Mouse (Mus musculus) hindbrain, embryonic 14.5 days (tissue): ENCODE data around the gene Madcam1. TPM values are rescaled to one million over a fixed set of nuclear protein-coding genes. Genes with fewer than 3 reads are reported as not detected.

Source experiments
- ATAC-seq: fragments of 200-750 bp; cut with Nextera tagmentation; 2 replicates; pipeline ENCODE4 v1.8.0; 2017; ENCODE audit warnings: moderate number of reproducible peaks, mild to moderate bottlenecking, moderate TSS enrichment, moderate library complexity; ENCODE audit not compliant: low FRiP score
- DNase-seq: peaks from one replicate; pipeline ENCODE4 v3.0.0-alpha.2; 2015; ENCODE audit warnings: low spot score
- H3K27ac ChIP-seq: fragments of 300-500 bp; sonication (generic); 2 replicates; pipeline ENCODE4 v1.5.1; 2014; ENCODE audit warnings: mild to moderate bottlenecking, moderate library complexity
- H3K27me3 ChIP-seq: fragments of 300-500 bp; sonication (generic); 2 replicates; pipeline ENCODE4 v1.6.1; 2014; ENCODE audit warnings: mild to moderate bottlenecking, low read length, mixed read lengths; ENCODE audit not compliant: control insufficient read depth, insufficient read depth
- H3K36me3 ChIP-seq: fragments of 300-500 bp; sonication (generic); replicated peaks from 2 replicates; pipeline ENCODE4 v1.6.1; 2014; ENCODE audit not compliant: control insufficient read depth, insufficient read depth
- H3K4me1 ChIP-seq: fragments of 300-500 bp; sonication (generic); replicated peaks from 2 replicates; pipeline ENCODE4 v1.6.1; 2014; ENCODE audit warnings: antibody characterized with exemption, low read length, mixed read lengths; ENCODE audit not compliant: control insufficient read depth, insufficient read depth
- H3K4me2 ChIP-seq: fragments of 300-500 bp; sonication (generic); replicated peaks from 2 replicates; pipeline ENCODE4 v1.6.1; 2014; ENCODE audit warnings: mild to moderate bottlenecking, moderate library complexity
- H3K4me3 ChIP-seq: fragments of 300-500 bp; sonication (generic); replicated peaks from 2 replicates; pipeline ENCODE4 v1.5.1; 2014; ENCODE audit warnings: mild to moderate bottlenecking, low read length
- H3K9ac ChIP-seq: fragments of 300-500 bp; sonication (generic); 2 replicates; pipeline ENCODE4 v1.6.1; 2014
- H3K9me3 ChIP-seq: fragments of 300-500 bp; sonication (generic); 2 replicates; pipeline ENCODE4 v1.6.1; 2016; ENCODE audit warnings: low read length; ENCODE audit not compliant: control insufficient read depth
- WGBS: fragments of 180-500 bp; shearing (Covaris S2); extraction: QIAGEN DNeasy Blood & Tissue Kit; methylation state at CpG from one replicate; pipeline ENCODE4 v1.1.7; 2014; 5-methylcytosine and 5-hydroxymethylcytosine counted together
- polyA plus RNA-seq: library from polyadenylated mRNA; unstranded; fragments of >200 nt; fragmentation: Nextera tagmentation; extraction: Ambion mirVana; gene quantifications from 2 replicates; pipeline ENCODE4 v1.2.1, GENCODE M21; 2014

Madcam1 gene
- polyA plus RNA-seq, 1 experiment from 2014 or later: 1.2 TPM

DNA sequence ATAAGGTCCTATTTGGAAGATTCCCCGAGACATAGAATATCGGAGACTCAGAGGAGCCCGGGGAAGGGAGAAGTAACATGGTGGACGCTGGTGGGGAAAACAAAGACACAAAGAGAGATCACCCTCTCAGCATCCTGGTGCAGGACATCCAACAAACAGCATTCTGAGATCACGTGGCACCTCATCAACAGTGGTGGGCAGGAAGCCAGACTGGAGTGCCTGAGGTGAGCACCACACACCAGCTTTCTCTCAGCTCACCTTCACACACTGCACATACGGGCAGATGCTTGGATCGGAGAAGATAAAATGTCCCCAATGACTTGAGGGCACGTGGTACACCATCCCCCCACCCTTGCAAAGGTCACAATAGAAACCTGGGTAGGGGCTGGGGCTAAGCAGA is 28.1 kb upstream of the Madcam1 start:
- H3K4me2 ChIP-seq: peak overlapping the region; percentile 85
- no peaks in the 10 kb centered on the region for H3K9me3 ChIP-seq
- peaks cover 10% of the 10 kb centered on the region for H3K4me1 ChIP-seq
- DNase-seq (no peak), ATAC-seq (peak; percentile 4; the same call in 1 of the 2 replicates)
- H3K36me3 ChIP-seq: no peaks in the 10 kb centered on the region
- WGBS: 69% methylated on average over 8 of the region's 8 CpGs
- H3K27me3 ChIP-seq: no peaks in the 10 kb centered on the region
- H3K27ac ChIP-seq: peak overlapping the region; percentile 95
- peak overlapping the region; percentile 88 for H3K4me3 ChIP-seq
- H3K9ac ChIP-seq: peak overlapping the region; percentile 97

DNA sequence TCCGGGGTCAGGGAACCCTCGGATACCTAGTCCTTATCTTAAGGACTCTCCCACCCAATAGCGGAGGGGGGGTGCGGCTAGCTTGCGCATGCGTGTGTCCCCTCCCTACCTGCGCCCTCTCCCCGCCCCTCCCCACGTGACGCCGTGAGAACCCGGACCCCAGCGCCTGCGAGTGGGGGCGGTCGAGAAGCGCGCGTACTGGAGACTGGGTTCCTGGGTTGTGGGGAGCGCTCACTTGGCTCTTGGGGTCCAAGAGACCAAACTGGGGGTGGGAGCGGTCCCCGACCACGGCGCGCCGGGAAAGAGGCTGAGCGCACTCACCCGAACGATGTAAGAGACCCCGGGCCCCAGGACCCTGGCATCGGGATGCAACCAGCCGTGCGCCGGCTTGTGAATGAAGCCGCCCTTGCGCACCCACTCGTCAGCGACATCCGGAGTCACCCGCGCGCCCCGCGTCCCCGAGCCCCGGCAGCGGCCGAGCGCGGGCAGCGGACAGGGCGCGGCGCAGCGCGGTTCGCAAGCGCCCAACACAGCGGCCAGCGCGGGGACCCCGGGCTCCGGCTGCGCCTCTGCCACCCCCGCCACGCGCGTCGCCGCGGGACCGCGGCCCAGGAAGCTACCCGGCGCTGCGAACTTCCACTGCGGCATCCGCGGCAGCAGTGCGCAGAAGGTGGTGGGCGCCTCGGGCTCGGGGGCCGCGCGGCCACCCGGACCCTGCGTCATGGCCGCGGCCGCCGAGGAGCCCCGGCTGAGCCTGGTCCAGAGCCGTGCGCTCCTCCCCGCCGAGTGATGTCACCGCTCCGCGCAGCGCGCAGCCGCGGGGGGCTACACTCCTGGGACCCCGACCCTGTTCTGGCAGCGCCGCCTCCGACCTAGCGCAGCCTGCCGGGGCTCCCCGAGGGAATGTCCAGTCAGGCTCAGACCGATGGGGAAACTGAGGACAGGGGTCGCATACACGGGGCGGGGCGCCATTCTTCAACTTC is 26.9 kb upstream of the Madcam1 start, which contains the start of gene Shc2:
Shc2 (minus strand) TSS at position 791 of the 983 bp plus-strand sequence.
- Histone ChIP-seq H3K27me3 (no peaks in the 10 kb centered on the region), H3K36me3 (no peaks in the 10 kb centered on the region), H3K4me1 (peaks cover 10% of the 10 kb centered on the region), H3K9ac (peak within 1 kb of the TSS; percentile 97), H3K9me3 (no peaks in the 10 kb centered on the region), H3K4me3 (peak within 1 kb of the TSS; percentile 88), H3K27ac (peak within 1 kb of the TSS; percentile 95), H3K4me2 (peak within 1 kb of the TSS; percentile 85)
- ATAC-seq (peak; percentile 85), DNase-seq (peak; percentile 84)
- under 1% methylated on average over 102 of the region's 116 CpGs for WGBS

DNA sequence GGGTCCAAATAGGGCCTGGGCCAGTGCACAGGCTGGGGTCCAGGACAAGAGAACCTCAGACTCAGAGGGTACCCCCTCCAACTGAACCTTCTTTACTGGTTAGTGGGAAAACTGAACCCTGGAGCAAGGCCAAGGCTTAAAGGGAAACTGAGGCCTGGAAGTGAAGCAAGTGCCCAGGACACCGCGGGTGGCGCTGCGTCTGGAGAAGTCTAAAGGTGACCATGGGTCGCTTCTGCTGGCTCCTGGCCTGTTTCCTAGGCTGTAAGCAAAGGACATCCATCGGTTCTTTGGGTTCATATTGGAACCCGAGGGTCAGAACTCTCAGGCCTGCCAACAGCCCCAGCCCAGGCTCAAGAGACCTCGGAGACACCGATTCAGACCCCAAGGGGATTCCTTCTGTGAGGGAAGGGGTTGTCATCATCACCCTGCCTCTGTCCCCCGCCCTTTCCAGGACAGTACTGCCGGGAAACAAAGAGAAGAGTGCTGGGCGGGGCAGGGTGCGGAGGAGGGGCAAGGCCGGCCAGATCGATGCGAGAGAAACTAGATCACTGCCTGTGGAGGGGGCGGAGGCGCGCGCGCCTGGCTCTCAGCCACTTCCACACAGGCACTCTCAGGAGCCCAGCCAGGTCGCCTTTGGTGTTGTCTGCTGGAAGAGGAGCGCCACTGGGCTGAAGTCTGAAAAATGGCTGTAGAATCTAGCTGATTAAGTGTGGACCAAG is 25.7 kb upstream of the Madcam1 start:
- WGBS: 3% methylated on average over 23 of the region's 23 CpGs

DNA sequence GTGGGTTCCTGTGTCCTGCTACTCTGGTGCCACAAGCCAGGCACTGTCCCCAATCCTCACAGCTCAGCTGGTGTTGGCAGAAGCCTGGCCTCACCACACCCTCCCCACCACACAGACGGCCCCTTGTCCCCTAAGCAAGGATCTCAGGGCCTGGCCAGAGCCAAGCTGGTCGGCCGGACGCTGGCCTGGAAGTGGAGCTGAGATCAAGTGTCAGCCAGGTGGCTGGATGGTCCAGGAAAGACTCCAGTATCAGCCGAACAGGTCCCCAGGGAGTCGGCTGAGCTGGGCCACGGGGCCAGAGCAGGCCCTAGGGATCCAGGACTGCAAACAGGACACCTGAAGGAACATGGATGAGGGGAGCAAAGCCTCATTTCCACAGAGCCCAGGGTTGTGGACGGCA is 18.6 kb upstream of the Madcam1 start, which contains the start of gene Odf3l2:
Odf3l2 (minus strand) TSS at position 28 of the 400 bp plus-strand sequence.
- H3K36me3 ChIP-seq: no peaks in the 10 kb centered on the region
- no peaks in the 10 kb centered on the region for H3K9me3 ChIP-seq
- no peak within 1 kb of the TSS for H3K9ac ChIP-seq
- DNase-seq (no peak), ATAC-seq (no peak)
- H3K27me3 ChIP-seq: no peaks in the 10 kb centered on the region
- 82% methylated on average over 8 of the region's 8 CpGs for WGBS
- H3K4me2 ChIP-seq: no peak within 1 kb of the TSS
- no peak within 1 kb of the TSS for H3K4me3 ChIP-seq
- no peak within 1 kb of the TSS for H3K27ac ChIP-seq
- no peaks in the 10 kb centered on the region for H3K4me1 ChIP-seq

More for the DNA sequence above, 25.7 kb upstream of the Madcam1 start:
- peak overlapping the region; percentile 85 for H3K4me2 ChIP-seq
- H3K4me3 ChIP-seq: peak overlapping the region; percentile 88
- ATAC-seq: peak; percentile 4; the same call in 1 of the 2 replicates
- H3K9ac ChIP-seq: peak overlapping the region; percentile 97; the same call in 1 of the 2 replicates
- peaks cover 10% of the 10 kb centered on the region for H3K4me1 ChIP-seq
- no peaks in the 10 kb centered on the region for H3K9me3 ChIP-seq
- DNase-seq: no peak
- H3K27me3 ChIP-seq: no peaks in the 10 kb centered on the region
- H3K36me3 ChIP-seq: no peaks in the 10 kb centered on the region
- peak overlapping the region; percentile 95 for H3K27ac ChIP-seq

DNA sequence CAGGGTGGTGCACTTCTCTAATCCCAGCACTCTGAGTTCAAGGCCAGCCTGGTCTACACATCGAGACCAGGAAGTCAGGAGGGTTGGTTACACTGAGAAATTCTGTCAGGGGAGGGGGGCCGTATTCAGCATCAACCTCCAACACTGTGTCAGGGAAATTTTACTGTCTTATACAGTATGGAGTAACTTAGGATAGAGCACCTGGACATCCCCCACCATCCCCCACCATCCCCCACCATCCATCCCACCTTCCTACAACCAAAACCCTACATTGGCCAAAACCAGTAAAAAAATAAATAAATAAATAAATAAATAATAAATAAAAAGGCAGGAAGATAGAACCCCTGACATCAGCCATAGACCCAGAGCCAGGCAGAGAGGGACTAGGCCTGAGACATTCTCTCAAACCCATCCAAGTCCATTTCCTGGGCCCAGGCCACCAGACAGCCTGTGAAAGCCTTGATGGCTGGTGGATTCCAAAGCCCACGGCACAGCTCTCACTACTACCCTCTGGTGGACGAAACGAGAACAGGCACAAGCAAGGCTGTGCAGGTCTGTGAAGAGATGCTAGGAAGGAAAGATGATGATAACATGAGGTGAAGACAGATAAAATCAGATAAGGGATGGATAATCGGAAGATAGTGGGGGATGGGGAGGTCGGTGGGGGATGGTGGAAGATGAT is 15.1 kb upstream of the Madcam1 start:
- H3K9me3 ChIP-seq: no peaks in the 10 kb centered on the region
- H3K27me3 ChIP-seq: no peaks in the 10 kb centered on the region
- no peaks in the 10 kb centered on the region for H3K36me3 ChIP-seq
- ATAC-seq (peak; percentile 75; the same call in 1 of the 2 replicates), DNase-seq (peak; percentile 89)
- H3K4me2 ChIP-seq: no peak overlapping the region
- H3K27ac ChIP-seq: no peak overlapping the region
- H3K9ac ChIP-seq: no peak overlapping the region
- peaks cover 2% of the 10 kb centered on the region for H3K4me1 ChIP-seq
- WGBS: 33% methylated on average over 7 of the region's 7 CpGs
- H3K4me3 ChIP-seq: no peak overlapping the region

DNA sequence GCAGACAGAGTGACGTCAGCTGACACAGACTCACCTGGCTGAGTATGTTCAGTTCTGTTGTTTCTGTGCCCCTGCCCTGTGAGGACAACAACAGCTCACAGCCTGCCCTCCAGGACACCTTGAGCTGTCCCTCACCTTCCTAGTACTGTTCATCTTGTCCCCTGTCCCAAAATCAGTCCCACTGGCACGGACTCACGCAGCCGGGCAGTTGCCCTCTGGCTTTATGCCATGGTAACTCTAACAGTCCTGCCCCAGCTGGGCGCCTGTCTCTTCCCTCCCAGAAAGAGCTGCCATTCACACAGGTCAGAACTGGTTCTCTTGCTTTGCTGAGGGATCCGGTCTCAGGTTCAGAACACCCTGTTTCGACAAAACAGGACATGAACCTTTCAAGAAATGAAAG is 11.6 kb upstream of the Madcam1 start:
- Histone ChIP-seq H3K4me2 (no peak overlapping the region), H3K9ac (no peak overlapping the region), H3K27ac (no peak overlapping the region), H3K9me3 (no peaks in the 10 kb centered on the region), H3K27me3 (no peaks in the 10 kb centered on the region), H3K4me1 (peaks cover 5% of the 10 kb centered on the region), H3K4me3 (no peak overlapping the region), H3K36me3 (no peaks in the 10 kb centered on the region)
- DNase-seq (no peak), ATAC-seq (no peak)
- WGBS: 82% methylated on average over 7 of the region's 7 CpGs

DNA sequence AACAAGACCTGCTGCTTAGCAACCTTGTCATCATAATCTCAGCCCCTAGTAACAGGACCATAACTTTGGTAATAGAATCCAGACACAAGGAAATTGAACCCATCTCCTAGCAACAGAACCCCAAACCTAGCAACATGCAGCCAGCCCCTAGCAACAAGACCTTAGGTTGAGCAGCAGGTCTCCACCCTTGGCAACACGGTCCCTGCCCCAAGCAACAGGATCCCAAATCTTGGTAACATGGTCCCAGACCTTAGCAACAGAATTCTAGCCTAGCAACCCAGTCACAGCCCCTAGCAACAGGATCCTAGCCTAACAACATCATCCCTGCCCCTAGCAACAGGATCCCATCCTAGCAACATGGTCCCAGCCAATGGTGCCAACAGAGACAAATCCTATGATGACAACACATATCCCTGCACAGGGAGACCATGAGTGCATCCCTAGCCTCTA is 9.4 kb upstream of the Madcam1 start:
- DNase-seq (peak; percentile 53), ATAC-seq (peak; percentile 86)
- Histone ChIP-seq H3K36me3 (no peaks in the 10 kb centered on the region), H3K4me2 (no peak overlapping the region), H3K27me3 (no peaks in the 10 kb centered on the region), H3K9ac (no peak overlapping the region), H3K4me1 (peaks cover 5% of the 10 kb centered on the region), H3K27ac (peak overlapping the region; percentile 64), H3K9me3 (no peaks in the 10 kb centered on the region), H3K4me3 (no peak overlapping the region)
- 5% methylated on average over 1 of the region's 1 CpGs for WGBS

DNA sequence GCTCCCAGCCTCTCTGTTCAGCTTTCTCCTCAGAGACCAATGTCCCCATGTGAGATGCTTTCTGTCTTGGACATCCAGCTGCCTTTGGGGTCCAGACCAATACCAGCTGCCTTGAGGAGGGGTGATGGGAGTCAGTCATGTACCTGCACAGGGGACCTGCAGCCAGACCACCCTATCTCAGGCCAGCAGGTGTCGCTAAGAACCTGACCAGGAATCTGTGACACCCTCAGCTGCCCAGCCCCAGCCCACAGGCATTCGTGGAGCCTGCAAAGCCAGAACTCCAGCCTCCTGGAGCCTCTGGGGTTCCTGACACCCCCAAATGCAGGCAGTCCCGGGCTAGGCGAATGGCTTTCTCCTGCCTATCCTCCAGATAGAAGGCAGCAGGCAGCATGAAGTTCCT is 5.5 kb upstream of the Madcam1 start:
- no peak overlapping the region for H3K9ac ChIP-seq
- ATAC-seq (no peak), DNase-seq (no peak)
- no peaks in the 10 kb centered on the region for H3K27me3 ChIP-seq
- H3K27ac ChIP-seq: no peak overlapping the region
- no peak overlapping the region for H3K4me2 ChIP-seq
- H3K4me3 ChIP-seq: no peak overlapping the region
- no peaks in the 10 kb centered on the region for H3K36me3 ChIP-seq
- H3K4me1 ChIP-seq: peaks cover 5% of the 10 kb centered on the region
- 23% methylated on average over 4 of the region's 4 CpGs for WGBS
- H3K9me3 ChIP-seq: no peaks in the 10 kb centered on the region
